Mouse (Mus musculus) spleen, adult 2 months (tissue): Measurements from ENCODE around the gene Gm17606. TPM values are rescaled to one million over a fixed set of nuclear protein-coding genes. Genes with fewer than 3 reads are reported as not detected.
"Not testable (repeated sequence)": the region's sequence is repeated elsewhere in the genome, so short reads cannot be mapped to it uniquely, and the experiment has no call there.

Experiments used
- DNase-seq, 2 experiments: peaks; one replicate each; pipeline versions ENCODE4 v3.0.0 to v3.0.0-alpha.2; 2012 to 2021; ENCODE audit warnings: low spot score in 2 of 2, low read depth in 1 of 2
- H3K27ac ChIP-seq: fragments of 200-500 bp; 2 replicates; pipeline ENCODE4 v1.5.1; 2012; ENCODE audit warnings: low read length, inconsistent platforms; ENCODE audit not compliant: insufficient read depth
- H3K27me3 ChIP-seq: fragments of 200-500 bp; 2 replicates; pipeline ENCODE4 v1.6.1; 2012; ENCODE audit warnings: mild to moderate bottlenecking, moderate library complexity, low read length, inconsistent platforms; ENCODE audit not compliant: control insufficient read depth, insufficient read depth
- H3K36me3 ChIP-seq: fragments of 200-500 bp; 2 replicates; pipeline ENCODE4 v1.6.1; 2012; ENCODE audit warnings: mild to moderate bottlenecking, low read length, inconsistent platforms; ENCODE audit not compliant: control insufficient read depth, insufficient read depth
- H3K4me1 ChIP-seq: fragments of 200-500 bp; 2 replicates; pipeline ENCODE4 v1.6.1; 2011; ENCODE audit warnings: inconsistent platforms; ENCODE audit not compliant: control insufficient read depth, insufficient read depth, insufficient read length
- H3K4me3 ChIP-seq: fragments of 200-500 bp; 2 replicates; pipeline ENCODE4 v1.5.1; 2011; ENCODE audit warnings: mild to moderate bottlenecking, inconsistent platforms; ENCODE audit not compliant: insufficient read depth, insufficient read length; ENCODE audit errors: extremely low read depth
- CTCF ChIP-seq: fragments of 200-500 bp; IDR thresholded peaks from 2 replicates; pipeline ENCODE4 v1.5.1; 2011; ENCODE audit warnings: mild to moderate bottlenecking, inconsistent platforms; ENCODE audit not compliant: insufficient read depth, insufficient read length, insufficient replicate concordance; ENCODE audit errors: extremely low read depth
- POLR2A ChIP-seq: fragments of 200-500 bp; IDR thresholded peaks from 2 replicates; pipeline ENCODE4 v1.6.1; 2011; ENCODE audit warnings: low read depth, low read length, inconsistent platforms
- WGBS: fragments of 180-500 bp; shearing (Covaris S2); methylation state at CpG from one replicate; pipeline ENCODE4 v1.1.7; 2018; 5-methylcytosine and 5-hydroxymethylcytosine counted together
- polyA plus RNA-seq: library from polyadenylated mRNA; depleted of rRNA; stranded (reverse); fragments of >200 nt; gene quantifications from 2 replicates; pipeline ENCODE4 v1.2.3, GENCODE M21; 2012

Gene Gm17606
- polyA plus RNA-seq, 1 experiment: not detected

- TF ChIP-seq CTCF (peak; percentile 15; the same call in 1 of the 2 replicates), POLR2A (no peak)
- Histone ChIP-seq H3K4me1 (peaks cover 5% of the 10 kb centered on the region; the same call in 1 of the 2 replicates), H3K27me3 (no peaks in the 10 kb centered on the region), H3K4me3 (no peak overlapping the region), H3K36me3 (peaks cover 10% of the 10 kb centered on the region), H3K27ac (no peak overlapping the region)
- WGBS: 81% methylated on average over 4 of the region's 4 CpGs
- DNase-seq: peak in 1 of 2 experiments; percentile 34
These were observed 30.8 kb upstream of the Gm17606 start for GRCm38 (mm10) chr14:54609962-54610361.

GRCm38 (mm10) chr14:54610648-54611047, 30.1 kb upstream of the Gm17606 start:
- H3K4me1 ChIP-seq: peaks cover 3% of the 10 kb centered on the region; the same call in 1 of the 2 replicates
- no peak for TF ChIP-seq CTCF
- 86% methylated on average over 6 of the region's 6 CpGs for WGBS
- H3K27ac ChIP-seq: no peak overlapping the region
- H3K4me3 ChIP-seq: no peak overlapping the region
- no peaks in the 10 kb centered on the region for H3K27me3 ChIP-seq
- H3K36me3 ChIP-seq: peaks cover 10% of the 10 kb centered on the region
- DNase-seq: no peak

GRCm38 (mm10) chr14:54614130-54614529, 26.6 kb upstream of the Gm17606 start:
- 97% methylated on average over 16 of the region's 16 CpGs for WGBS
- H3K4me1 ChIP-seq, DNase-seq, H3K27me3 ChIP-seq, H3K27ac ChIP-seq, H3K4me3 ChIP-seq: not testable (repeated sequence)
- H3K36me3 ChIP-seq: peaks cover 10% of the 10 kb centered on the region

GRCm38 (mm10) chr14:54616226-54616825, 24.4 kb upstream of the Gm17606 start:
- TF ChIP-seq POLR2A: no peak
- TF ChIP-seq CTCF: no peak
- Histone ChIP-seq H3K4me3 (no peak overlapping the region), H3K27ac (no peak overlapping the region), H3K27me3 (no peaks in the 10 kb centered on the region), H3K36me3 (peaks cover 10% of the 10 kb centered on the region), H3K4me1 (no peaks in the 10 kb centered on the region)
- DNase-seq: no peak
- WGBS: 93% methylated on average over 16 of the region's 16 CpGs

- no peaks in the 10 kb centered on the region for H3K4me1 ChIP-seq
- peaks cover 8% of the 10 kb centered on the region for H3K36me3 ChIP-seq
- peak overlapping the region; percentile 89 for H3K4me3 ChIP-seq
- no peak for DNase-seq
- no peaks in the 10 kb centered on the region for H3K27me3 ChIP-seq
- 2% methylated on average over 38 of the region's 38 CpGs for WGBS
- TF ChIP-seq CTCF (no peak), POLR2A (no peak; the same call in 1 of the 2 replicates)
- peak overlapping the region; percentile 37 for H3K27ac ChIP-seq
These were observed 23.4 kb upstream of the Gm17606 start for GRCm38 (mm10) chr14:54617152-54617896.

- peaks cover 4% of the 10 kb centered on the region; the same call in 1 of the 2 replicates for H3K36me3 ChIP-seq
- H3K27me3 ChIP-seq: no peaks in the 10 kb centered on the region
- DNase-seq: peak; percentile 81
- TF ChIP-seq POLR2A (peak; percentile 27; the same call in 1 of the 2 replicates), CTCF (no peak)
- H3K4me3 ChIP-seq: peak within 1 kb of the TSS; percentile 89
- no peaks in the 10 kb centered on the region for H3K4me1 ChIP-seq
- 2% methylated on average over 25 of the region's 25 CpGs for WGBS
- H3K27ac ChIP-seq: peak within 1 kb of the TSS; percentile 37
These were observed 22.8 kb upstream of the Gm17606 start, which contains the start of gene Psmb5 for GRCm38 (mm10) chr14:54617897-54618365. Gene Psmb5, minus strand, starts transcription at chr14:54618022.

- DNase-seq: no peak
- Histone ChIP-seq H3K4me1 (no peaks in the 10 kb centered on the region), H3K27ac (no peak within 1 kb of the TSS), H3K36me3 (no peaks in the 10 kb centered on the region), H3K27me3 (no peaks in the 10 kb centered on the region), H3K4me3 (no peak within 1 kb of the TSS)
- 89% methylated on average over 1 of the region's 1 CpGs for WGBS
- TF ChIP-seq CTCF: no peak
- TF ChIP-seq POLR2A: no peak
These were observed 19.6 kb upstream of the Gm17606 start, which contains the start of gene Psmb11 for GRCm38 (mm10) chr14:54621133-54621532. Gene Psmb11, plus strand, starts transcription at chr14:54621433.
